Comparison of ENCODE assay signal across 18 mouse cellular contexts in the genomic region with DNA sequence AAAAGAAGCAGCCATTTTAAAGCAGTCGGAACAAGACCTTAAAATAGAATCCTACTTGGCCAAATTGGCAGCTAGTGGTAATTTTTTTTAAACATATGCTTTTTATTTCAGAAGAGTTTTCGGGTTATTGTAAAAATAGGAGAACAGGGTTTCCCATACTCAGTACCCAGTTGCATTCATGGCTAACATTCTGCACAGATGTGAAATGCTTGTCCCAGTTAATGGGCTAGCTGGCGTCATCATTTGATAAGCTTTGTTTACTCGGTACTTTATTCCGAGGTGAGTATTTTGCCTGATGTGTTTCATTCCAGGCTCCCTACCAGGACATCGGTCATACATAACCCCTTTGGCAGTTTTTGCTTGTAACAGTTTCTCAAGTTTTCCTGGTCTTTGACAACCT. TPM values are rescaled to one million over a fixed set of nuclear protein-coding genes. Genes with fewer than 3 reads are reported as not detected.
A peak's percentile ranks its signal among the peaks of the same experiment; 100 is the strongest.
DNase-seq lines count a peak whose midpoint lies in the region; ATAC-seq and TF ChIP-seq lines count a peak whose summit lies in the region.
"Had no signal": no experiment of that assay in that cellular context is flagged by ENCODE, and none has a peak within 500 bp of the region (broad histone marks: within the 10 kb centered on the region; RNA-seq: fewer than 3 reads in every experiment).

No protein-coding gene starts in this region.

- no peak overlapping the region for H3K4me3 ChIP-seq in heart, embryonic 13.5 days
- H3K4me3 ChIP-seq in liver, adult 2 months (ENCODE audit: insufficient read depth, low read depth, low read length) = no peak overlapping the region
- no peak overlapping the region for H3K4me3 ChIP-seq in liver, embryonic 12.5 days
- H3K4me3 ChIP-seq in embryonic facial prominence, embryonic 15.5 days (replicated peaks) = no peak overlapping the region
- H3K4me3 ChIP-seq in myocyte = no peak overlapping the region
- H3K4me3 ChIP-seq: hindbrain, embryonic 13.5 days; neural tube, embryonic 12.5 days had no signal

- H3K9ac ChIP-seq in heart, embryonic 13.5 days = no peak overlapping the region
- no peak overlapping the region for H3K9ac ChIP-seq in liver, adult 2 months (ENCODE audit: low read depth, low read length)
- no peak overlapping the region for H3K9ac ChIP-seq in liver, embryonic 12.5 days
- no peak overlapping the region for H3K9ac ChIP-seq in embryonic facial prominence, embryonic 15.5 days
- H3K9ac ChIP-seq: hindbrain, embryonic 13.5 days; neural tube, embryonic 12.5 days had no signal

- peaks cover 23% of the 10 kb centered on the region for H3K4me1 ChIP-seq in heart, embryonic 13.5 days
- H3K4me1 ChIP-seq in liver, adult 2 months (ENCODE audit: control insufficient read depth, insufficient read depth, low read length) = peaks cover 3% of the 10 kb centered on the region; the same call in 1 of the 2 replicates
- peaks cover 17% of the 10 kb centered on the region; the same call in 1 of the 2 replicates for H3K4me1 ChIP-seq in liver, embryonic 12.5 days
- H3K4me1 ChIP-seq in embryonic facial prominence, embryonic 15.5 days = peaks cover 31% of the 10 kb centered on the region
- H3K4me1 ChIP-seq: neural tube, embryonic 12.5 days had no signal

- H3ac ChIP-seq in myocyte (ENCODE audit: control insufficient read depth, insufficient read length) = no peak overlapping the region

- H3K36me3 ChIP-seq in heart, embryonic 13.5 days = peaks cover 9% of the 10 kb centered on the region; the same call in 1 of the 2 replicates
- H3K36me3 ChIP-seq in liver, adult 2 months (ENCODE audit: control insufficient read depth, insufficient read depth, low read length) = no peaks in the 10 kb centered on the region
- H3K36me3 ChIP-seq in liver, embryonic 12.5 days = no peaks in the 10 kb centered on the region
- H3K36me3 ChIP-seq in embryonic facial prominence, embryonic 15.5 days = no peaks in the 10 kb centered on the region
- H3K36me3 ChIP-seq in myocyte (ENCODE audit: control insufficient read depth, insufficient read depth) = no peaks in the 10 kb centered on the region
- H3K36me3 ChIP-seq: neural tube, embryonic 12.5 days had no signal

- H3K27me3 ChIP-seq in heart, embryonic 13.5 days (replicated peaks) = no peaks in the 10 kb centered on the region
- H3K27me3 ChIP-seq in liver, adult 2 months (ENCODE audit: control insufficient read depth, insufficient read depth, low read length) = no peaks in the 10 kb centered on the region
- H3K27me3 ChIP-seq in liver, embryonic 12.5 days (replicated peaks) = no peaks in the 10 kb centered on the region
- H3K27me3 ChIP-seq in embryonic facial prominence, embryonic 15.5 days = no peaks in the 10 kb centered on the region
- no peaks in the 10 kb centered on the region for H3K27me3 ChIP-seq in myocyte (ENCODE audit: control insufficient read depth, insufficient read depth, insufficient read length)
- H3K27me3 ChIP-seq: hindbrain, embryonic 13.5 days; neural tube, embryonic 12.5 days had no signal

- no peaks in the 10 kb centered on the region for H3K79me2 ChIP-seq in liver, adult 2 months (ENCODE audit: control insufficient read depth, insufficient read depth, low read length)
- no peaks in the 10 kb centered on the region for H3K79me2 ChIP-seq in myocyte (ENCODE audit: control insufficient read depth, insufficient read depth)

- peak overlapping the region; percentile 61 for H3K27ac ChIP-seq in heart, embryonic 13.5 days (replicated peaks)
- H3K27ac ChIP-seq in liver, adult 2 months (replicated peaks; ENCODE audit: insufficient read depth, low read depth, low read length) = no peak overlapping the region
- H3K27ac ChIP-seq in liver, embryonic 12.5 days = no peak overlapping the region
- H3K27ac ChIP-seq in embryonic facial prominence, embryonic 15.5 days (replicated peaks) = peak overlapping the region; percentile 94
- H3K27ac ChIP-seq: hindbrain, embryonic 13.5 days; neural tube, embryonic 12.5 days had no signal

- H3K4me2 ChIP-seq in heart, embryonic 13.5 days = no peak overlapping the region
- H3K4me2 ChIP-seq in liver, embryonic 12.5 days = no peak overlapping the region
- peak overlapping the region; percentile 40; the same call in 1 of the 2 replicates for H3K4me2 ChIP-seq in embryonic facial prominence, embryonic 15.5 days (replicated peaks)
- peak overlapping the region; percentile 48 for H3K4me2 ChIP-seq in myocyte (ENCODE audit: low read depth)
- H3K4me2 ChIP-seq: hindbrain, embryonic 13.5 days; neural tube, embryonic 12.5 days had no signal

- WGBS in heart, embryonic 13.5 days = 60% methylated on average over 6 of the region's 6 CpGs
- WGBS in liver, adult 2 months = 48% methylated on average over 6 of the region's 6 CpGs
- WGBS in liver, embryonic 12.5 days (ENCODE audit: insufficient replicate concordance) = 76% methylated on average over 6 of the region's 6 CpGs
- WGBS in embryonic facial prominence, embryonic 15.5 days = 36% methylated on average over 6 of the region's 6 CpGs

- no peaks in the 10 kb centered on the region for H3K9me3 ChIP-seq in heart, embryonic 13.5 days
- no peaks in the 10 kb centered on the region for H3K9me3 ChIP-seq in liver, embryonic 12.5 days (replicated peaks)
- H3K9me3 ChIP-seq in embryonic facial prominence, embryonic 15.5 days (replicated peaks) = no peaks in the 10 kb centered on the region
- H3K9me3 ChIP-seq: G1E; hindbrain, embryonic 13.5 days; neural tube, embryonic 12.5 days had no signal

- no peak for DNase-seq in heart, adult 9 months (ENCODE audit: low spot score in 2 of 2)
- peak; percentile 50 for DNase-seq in liver, adult 2 months (ENCODE audit: extremely low read depth, low read depth, low spot score)
- no peak for DNase-seq in thymus, postnatal 4 days

- no peak for TF ChIP-seq POLR2A in liver, adult 2 months (IDR thresholded peaks at IDR 0.05; ENCODE audit: extremely low read depth, insufficient read depth, low read length)
- TF ChIP-seq POLR2A in myocyte (IDR thresholded peaks at IDR 0.05; ENCODE audit: insufficient read length, low read depth) = no peak

- no peak for ATAC-seq in heart, embryonic 13.5 days (ENCODE audit: extremely low read depth, insufficient number of reproducible peaks, low FRiP score, low TSS enrichment)
- ATAC-seq in liver, embryonic 12.5 days = no peak
- ATAC-seq in embryonic facial prominence, embryonic 15.5 days (ENCODE audit: insufficient number of reproducible peaks, low FRiP score, low TSS enrichment, low read depth) = no peak
- ATAC-seq: intestine, postnatal 0 days had no signal

- no peak for TF ChIP-seq CTCF in liver, adult 2 months (IDR thresholded peaks at IDR 0.05; ENCODE audit: low read depth, low read length)

TF ChIP-seq in myocyte, 11 proteins besides CTCF, POLR2A, EP300 and RAD21:
- no peak for TF ChIP-seq MYOD1 (IDR thresholded peaks at IDR 0.05; ENCODE audit: control insufficient read depth in 1 of 3, insufficient read length in 2 of 3, low read depth in 2 of 3)
- TF ChIP-seq MYOG (IDR thresholded peaks at IDR 0.05; ENCODE audit: control insufficient read depth in 1 of 3, insufficient read depth in 1 of 3, insufficient read length in 2 of 3, low read depth in 2 of 3) = no peak
- no peak for TF ChIP-seq TCF3 (IDR thresholded peaks at IDR 0.05; ENCODE audit: insufficient read length, low read depth)
- no peak for TF ChIP-seq USF1 (IDR thresholded peaks at IDR 0.05; ENCODE audit: low read depth)
- TF ChIP-seq TCF12 (IDR thresholded peaks at IDR 0.05; ENCODE audit: insufficient read depth, poor library complexity, severe bottlenecking) = no peak
- no peak for TF ChIP-seq SRF (IDR thresholded peaks at IDR 0.05; ENCODE audit: control insufficient read depth, insufficient read length, low read depth)
- TF ChIP-seq POLR2AphosphoS2 (IDR thresholded peaks at IDR 0.05; ENCODE audit: insufficient read length, low read depth) = no peak
- no peak for TF ChIP-seq REST (IDR thresholded peaks at IDR 0.05; ENCODE audit: insufficient read depth, insufficient read length)
- TF ChIP-seq CEBPB (IDR thresholded peaks at IDR 0.05; ENCODE audit: insufficient read depth, poor library complexity, severe bottlenecking) = no peak
- TF ChIP-seq E2F4 (IDR thresholded peaks at IDR 0.05; ENCODE audit: insufficient read depth) = no peak
- TF ChIP-seq MAX (IDR thresholded peaks at IDR 0.05; ENCODE audit: low read depth) = no peak

RNA-seq across cellular contexts. Expression of gene Slc46a2, which starts 44.4 kb away (rescaled TPM):
- 0.15 and 0.74 TPM in 2 replicates for polyA plus RNA-seq in heart, embryonic 13.5 days (2015; fragmentation: Nextera tagmentation; extraction: Ambion mirVana)
- total RNA-seq in liver, adult 2 months (2014; rRNA removed) = not detected in 2 replicates
- not detected in 2 replicates for polyA plus RNA-seq in liver, adult 2 months (2012; rRNA removed)
- not detected in 2 replicates for polyA plus RNA-seq in liver, embryonic 12.5 days (2016; fragmentation: Nextera tagmentation; extraction: Ambion mirVana)
- 4.6 and 5.3 TPM in 2 replicates for polyA plus RNA-seq in embryonic facial prominence, embryonic 15.5 days (2015; fragmentation: Nextera tagmentation; extraction: Ambion mirVana)
- polyA plus RNA-seq in myocyte (2012; fragmentation: generic; extraction: Trizol) = not detected
- total RNA-seq: adrenal gland, adult 8-10 months; common myeloid progenitor, adult 5-6 weeks; granulocyte monocyte progenitor cell, adult 5-6 weeks; left cerebral cortex, postnatal 36 days; megakaryocyte-erythroid progenitor cell, adult 5-6 weeks had no signal
- polyA plus RNA-seq: cerebellum, adult 2 months; G1E; intestine, postnatal 0 days; liver, embryonic 16.5 days; neural tube, embryonic 12.5 days had no signal

Comparison
In these comparisons a context has a peak if more than half of its experiments do, and no peak if none do; other contexts are left out.
1. H3K27ac ChIP-seq: peak in heart, embryonic 13.5 days (single experiment) and embryonic facial prominence, embryonic 15.5 days (single experiment); none in liver, adult 2 months (single experiment) and liver, embryonic 12.5 days (single experiment).
2. H3K4me2 ChIP-seq: peak in embryonic facial prominence, embryonic 15.5 days (single experiment) and myocyte (single experiment); none in heart, embryonic 13.5 days (single experiment) and liver, embryonic 12.5 days (single experiment).